8 mouse cellular contexts compared by ENCODE assay signal in genomic region chr12:34714266-34714939, GRCm38 (mm10).
A peak's percentile ranks its signal among the peaks of the same experiment; 100 is the strongest.
DNase-seq lines count a peak whose midpoint lies in the region; ATAC-seq and TF ChIP-seq lines count a peak whose summit lies in the region.

No protein-coding gene starts in this region.

- H3K9ac ChIP-seq in kidney, postnatal 0 days (ENCODE audit: low read depth, low read length): no peak overlapping the region
- no peak overlapping the region for H3K9ac ChIP-seq in forebrain, embryonic 16.5 days (replicated peaks; ENCODE audit: low read depth, low read length)

- TF ChIP-seq CTCF in kidney, postnatal 0 days (IDR thresholded peaks at IDR 0.05; ENCODE audit: low read depth): no peak

- H3K27me3 ChIP-seq in kidney, postnatal 0 days (ENCODE audit: insufficient read depth, low read length): no peaks in the 10 kb centered on the region
- no peaks in the 10 kb centered on the region for H3K27me3 ChIP-seq in forebrain, embryonic 16.5 days (replicated peaks; ENCODE audit: control insufficient read depth, insufficient read depth, low read length)
- H3K27me3 ChIP-seq in limb, embryonic 10.5 days (ENCODE audit: low read depth, poor library complexity, severe bottlenecking): no peaks in the 10 kb centered on the region

- intact Hi-C loops in left cerebral cortex, postnatal 14 days (cut with DNase I): no loop called here

- no peaks in the 10 kb centered on the region for H3K9me3 ChIP-seq in kidney, postnatal 0 days (replicated peaks; ENCODE audit: low read length)
- H3K9me3 ChIP-seq in forebrain, embryonic 16.5 days (ENCODE audit: control insufficient read depth, low read length): no peaks in the 10 kb centered on the region
- no peaks in the 10 kb centered on the region for H3K9me3 ChIP-seq in limb, embryonic 10.5 days (replicated peaks)

- H3K36me3 ChIP-seq in kidney, postnatal 0 days (ENCODE audit: insufficient read depth, low read length): no peaks in the 10 kb centered on the region
- no peaks in the 10 kb centered on the region for H3K36me3 ChIP-seq in forebrain, embryonic 16.5 days (ENCODE audit: control insufficient read depth, insufficient read depth)
- H3K36me3 ChIP-seq in limb, embryonic 10.5 days: no peaks in the 10 kb centered on the region

- no peaks in the 10 kb centered on the region for H3K4me1 ChIP-seq in kidney, postnatal 0 days (replicated peaks; ENCODE audit: insufficient read depth, low read length)
- H3K4me1 ChIP-seq in forebrain, embryonic 16.5 days (replicated peaks; ENCODE audit: control insufficient read depth, insufficient read depth, low read length): peaks cover 11% of the 10 kb centered on the region
- peaks cover 14% of the 10 kb centered on the region for H3K4me1 ChIP-seq in limb, embryonic 10.5 days

- DNase-seq in kidney, postnatal 0 days (ENCODE audit: low spot score): peak; percentile 63
- DNase-seq in kidney, adult 18-20 months: no peak
- peak; percentile 37 for DNase-seq in limb, embryonic 10.5 days (ENCODE audit: low spot score)
- DNase-seq in left cerebral cortex, postnatal 14 days (ENCODE audit: low spot score in 2 of 2): no peak
- no peak for DNase-seq in gastrocnemius, adult 8-10 months (ENCODE audit: low spot score in 2 of 2)
- DNase-seq in layer of hippocampus, adult 9-10 months (ENCODE audit: low spot score): no peak

- peak overlapping the region; percentile 31 for H3K4me3 ChIP-seq in kidney, postnatal 0 days (replicated peaks; ENCODE audit: low read depth, low read length)
- H3K4me3 ChIP-seq in forebrain, embryonic 16.5 days (replicated peaks; ENCODE audit: low read length): peak overlapping the region; percentile 15; the same call in 1 of the 2 replicates
- peak overlapping the region; percentile 26 for H3K4me3 ChIP-seq in limb, embryonic 10.5 days

- ATAC-seq in kidney, postnatal 0 days (replicated peaks; ENCODE audit: low FRiP score, low read depth): no peak
- peak; percentile 67 for ATAC-seq in forebrain, embryonic 16.5 days
- ATAC-seq in neutrophil, adult 5-6 weeks (ENCODE audit: extremely low read depth, insufficient number of reproducible peaks, low FRiP score, poor library complexity, severe bottlenecking): peak; percentile 39; the same call in 1 of the 2 replicates

- 23% methylated on average over 14 of the region's 14 CpGs for WGBS in kidney, postnatal 0 days
- 33% methylated on average over 14 of the region's 14 CpGs for WGBS in forebrain, embryonic 16.5 days
- 34% methylated on average over 14 of the region's 14 CpGs for WGBS in limb, embryonic 10.5 days

- H3K4me2 ChIP-seq in kidney, postnatal 0 days (ENCODE audit: low read length): peak overlapping the region; percentile 55
- H3K4me2 ChIP-seq in forebrain, embryonic 16.5 days (ENCODE audit: low read length): peak overlapping the region; percentile 44

- no peak overlapping the region; the same call in 1 of the 2 replicates for H3K27ac ChIP-seq in kidney, postnatal 0 days
- H3K27ac ChIP-seq in forebrain, embryonic 16.5 days (ENCODE audit: low read length): no peak overlapping the region
- H3K27ac ChIP-seq in limb, embryonic 10.5 days: peak overlapping the region; percentile 46

Comparison
In these comparisons a context has a peak if more than half of its experiments do, and no peak if none do; other contexts are left out.
1. DNase-seq: peak in kidney, postnatal 0 days (single experiment) and limb, embryonic 10.5 days (single experiment); none in kidney, adult 18-20 months (single experiment), left cerebral cortex, postnatal 14 days (0 of 2), gastrocnemius, adult 8-10 months (0 of 2) and layer of hippocampus, adult 9-10 months (single experiment).
2. Peak in every context shown above with its lines, with median percentiles within 50 percentile points of each other: H3K4me3 ChIP-seq.